Mouse (Mus musculus) G1E (cell line): ENCODE measurements around the gene Parp11. TPM values are rescaled to one million over a fixed set of nuclear protein-coding genes. Genes with fewer than 3 reads are reported as not detected.

Experiments used
- ATAC-seq: 2 replicates; pipeline ENCODE4 v1.8.0; 2016; ENCODE audit warnings: mild to moderate bottlenecking; ENCODE audit not compliant: insufficient number of reproducible peaks, poor library complexity, low FRiP score, severe bottlenecking; ENCODE audit errors: extremely low read depth
- DNase-seq: peaks from one replicate; pipeline ENCODE4 v3.0.0; 2012; ENCODE audit warnings: low spot score
- H3K27me3 ChIP-seq: 2 replicates; pipeline ENCODE4 v1.6.1; 2012; ENCODE audit warnings: mild to moderate bottlenecking, low read length, inconsistent platforms; ENCODE audit not compliant: insufficient read depth
- H3K36me3 ChIP-seq: replicated peaks from 2 replicates; pipeline ENCODE3; 2012; ENCODE audit warnings: mild to moderate bottlenecking, inconsistent platforms
- H3K4me1 ChIP-seq: 2 replicates; pipeline ENCODE4 v1.6.1; 2012; ENCODE audit warnings: low read depth, low read length, inconsistent platforms, mixed read lengths; ENCODE audit not compliant: insufficient read depth
- H3K4me3 ChIP-seq: 2 replicates; pipeline ENCODE4 v1.5.1; 2012; ENCODE audit warnings: low read depth, mild to moderate bottlenecking, inconsistent platforms, low read length, moderate library complexity, mixed read lengths
- H3K9me3 ChIP-seq: replicated peaks from 2 replicates; pipeline ENCODE4 v1.6.1; 2012; ENCODE audit warnings: inconsistent platforms
- CTCF ChIP-seq: IDR thresholded peaks from 2 replicates; pipeline ENCODE4 v1.5.1; 2012; ENCODE audit warnings: low read depth, low read length, inconsistent platforms, mixed read lengths
- GATA1 ChIP-seq: IDR thresholded peaks from 2 replicates; pipeline ENCODE4 v1.6.1; 2012; ENCODE audit warnings: borderline replicate concordance, low read length, inconsistent platforms, mixed read lengths
- GATA2 ChIP-seq: IDR thresholded peaks from 2 replicates; pipeline ENCODE4 v1.6.1; 2012; ENCODE audit warnings: low read depth, low read length, inconsistent platforms, borderline replicate concordance
- POLR2AphosphoS5 ChIP-seq: IDR thresholded peaks from 2 replicates; pipeline ENCODE4 v1.6.1; 2012; ENCODE audit warnings: low read depth, low read length, inconsistent platforms; ENCODE audit not compliant: insufficient replicate concordance
- TAL1 ChIP-seq: conservative IDR thresholded peaks from 2 replicates; pipeline ENCODE4 v1.6.1; 2012; ENCODE audit warnings: low read depth, low read length, inconsistent platforms, mixed read lengths
- polyA plus RNA-seq: library from polyadenylated mRNA; stranded (reverse); fragments of >175 nt; gene quantifications from 2 replicates; pipeline ENCODE4 v1.2.3, GENCODE M21; 2012
- total RNA-seq, 2 experiments: library from RNA; stranded (forward) in 1 of 2; stranded (reverse) in 1 of 2; fragments of 200-1000 nt in 1 of 2; fragments of >200 nt in 1 of 2; fragmentation: Nextera tagmentation in 1 of 2; gene quantifications; 2 replicates each; pipeline ENCODE4 v1.2.3; 2014 to 2017

The Parp11 gene
- total and polyA plus RNA-seq, 3 experiments = 5.0 to 22.3 (median 19.5) TPM

DNA sequence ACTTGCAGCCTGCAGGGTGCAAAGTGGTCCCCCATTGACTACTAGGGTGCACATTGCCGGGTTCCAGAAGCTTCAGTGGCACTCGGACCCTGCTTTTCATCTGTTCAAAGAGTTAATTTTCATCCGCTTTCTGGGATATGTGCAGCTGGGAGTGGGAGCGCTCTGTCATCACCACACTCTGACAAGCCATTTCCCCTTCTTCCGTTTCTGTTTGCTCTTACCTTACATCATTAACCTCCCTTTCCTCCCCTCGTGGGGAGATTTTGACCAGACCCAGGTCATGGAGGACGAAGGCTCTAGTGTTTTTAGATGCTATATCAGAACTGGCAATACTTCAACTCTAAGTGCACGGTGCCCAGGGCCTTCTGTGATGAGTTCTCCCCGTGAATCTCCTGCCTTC lies 75.7 kb downstream of the Parp11 start:
- no peak overlapping the region for H3K4me3 ChIP-seq
- peaks cover 5% of the 10 kb centered on the region for H3K36me3 ChIP-seq
- ATAC-seq (no peak), DNase-seq (no peak)
- no peaks in the 10 kb centered on the region for H3K4me1 ChIP-seq
- no peaks in the 10 kb centered on the region for H3K27me3 ChIP-seq
- no peaks in the 10 kb centered on the region for H3K9me3 ChIP-seq
- TF ChIP-seq TAL1 = no peak
- TF ChIP-seq GATA2 = no peak
- TF ChIP-seq GATA1 = no peak
- no peak for TF ChIP-seq CTCF
- TF ChIP-seq POLR2AphosphoS5 = no peak

DNA sequence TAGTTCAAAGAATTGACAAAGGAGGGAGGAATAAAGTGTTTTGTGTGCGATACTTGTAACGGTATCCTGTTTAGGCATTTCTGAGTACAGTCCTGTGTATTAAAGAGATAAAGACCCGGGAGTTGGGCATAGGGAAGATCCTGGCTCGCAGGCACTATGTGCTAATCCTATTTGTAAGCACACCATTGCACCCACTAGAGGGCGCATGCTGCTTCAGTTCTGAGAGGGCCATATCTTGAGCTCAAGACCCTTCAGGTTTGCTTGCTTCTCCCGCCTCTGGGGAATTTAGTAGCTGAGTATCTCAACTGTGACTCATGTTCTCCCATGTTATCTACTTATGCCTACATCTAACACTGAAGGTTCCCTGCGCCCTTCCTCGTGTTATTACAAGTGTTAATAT lies 77.8 kb downstream of the Parp11 start:
- H3K36me3 ChIP-seq = peaks cover 5% of the 10 kb centered on the region
- ATAC-seq = 0 out of 2 replicates have a peak, but pooled peaks have one; percentile 26
- peak; percentile 30 for DNase-seq
- TF ChIP-seq CTCF (peak; percentile 51), POLR2AphosphoS5 (no peak), TAL1 (no peak)
- peaks cover 6% of the 10 kb centered on the region; the same call in 1 of the 2 replicates for H3K27me3 ChIP-seq
- no peaks in the 10 kb centered on the region for H3K9me3 ChIP-seq
- no peak overlapping the region for H3K4me3 ChIP-seq
- no peaks in the 10 kb centered on the region for H3K4me1 ChIP-seq

GRCm38 (mm10) chr6:127528625-127529024 lies 82.0 kb downstream of the Parp11 start:
- DNase-seq (no peak), ATAC-seq (no peak)
- no peaks in the 10 kb centered on the region for H3K9me3 ChIP-seq
- no peak overlapping the region for H3K4me3 ChIP-seq
- no peaks in the 10 kb centered on the region for H3K36me3 ChIP-seq
- H3K4me1 ChIP-seq = no peaks in the 10 kb centered on the region
- peaks cover 6% of the 10 kb centered on the region; the same call in 1 of the 2 replicates for H3K27me3 ChIP-seq
- TF ChIP-seq POLR2AphosphoS5 = no peak
- TF ChIP-seq TAL1 = no peak

DNA sequence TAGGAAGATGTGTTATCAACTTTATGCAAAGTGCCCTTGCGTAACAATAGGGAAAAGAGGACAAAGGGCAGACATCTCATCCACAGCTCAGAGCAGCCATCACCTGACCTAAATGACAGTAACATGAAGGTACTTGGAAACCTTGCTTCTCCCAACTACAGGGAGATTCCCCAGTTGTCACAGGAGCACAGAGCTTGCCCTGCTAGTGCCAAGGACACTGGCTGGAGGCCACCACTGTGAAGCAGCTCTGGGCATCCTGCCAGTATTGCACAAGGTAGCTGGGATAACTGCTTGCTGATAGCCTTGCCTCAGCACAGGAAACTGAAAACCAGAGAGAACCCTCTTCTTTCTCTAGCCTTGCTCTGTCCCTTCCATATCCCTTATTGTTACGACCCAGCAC lies 82.8 kb downstream of the Parp11 start:
- DNase-seq = no peak

DNA sequence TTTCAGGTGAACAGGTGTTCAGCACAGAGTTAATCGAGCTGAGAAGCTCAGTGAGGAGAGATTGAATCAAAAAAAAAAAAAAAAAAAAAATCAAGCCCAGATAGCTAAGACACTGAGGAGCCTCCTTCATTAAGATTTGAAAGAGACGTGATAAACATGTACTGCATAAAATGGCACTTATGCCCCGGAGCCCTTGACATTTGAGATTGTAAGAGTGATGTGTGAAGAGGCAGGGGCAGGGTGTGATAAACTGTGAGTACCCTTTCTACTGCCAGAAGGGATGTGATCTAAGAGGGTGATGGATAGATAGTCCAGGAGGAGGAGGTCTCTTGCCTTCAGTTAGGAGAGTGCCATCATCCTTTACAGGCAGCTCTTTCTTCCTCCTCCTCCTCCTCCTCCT lies 83.6 kb downstream of the Parp11 start:
- H3K4me3 ChIP-seq = no peak overlapping the region
- no peaks in the 10 kb centered on the region for H3K4me1 ChIP-seq
- H3K27me3 ChIP-seq = peaks cover 6% of the 10 kb centered on the region; the same call in 1 of the 2 replicates
- ATAC-seq (no peak), DNase-seq (no peak)
- no peaks in the 10 kb centered on the region for H3K9me3 ChIP-seq
- TF ChIP-seq TAL1 = no peak
- no peak for TF ChIP-seq CTCF
- no peak for TF ChIP-seq POLR2AphosphoS5
- no peak for TF ChIP-seq GATA1
- no peak for TF ChIP-seq GATA2
- no peaks in the 10 kb centered on the region for H3K36me3 ChIP-seq

More for the DNA sequence above, 82.8 kb downstream of the Parp11 start:
- H3K4me1 ChIP-seq = no peaks in the 10 kb centered on the region
- H3K4me3 ChIP-seq = no peak overlapping the region
- no peaks in the 10 kb centered on the region for H3K36me3 ChIP-seq
- H3K27me3 ChIP-seq = peaks cover 6% of the 10 kb centered on the region; the same call in 1 of the 2 replicates
- TF ChIP-seq TAL1 = no peak
- TF ChIP-seq GATA1 = no peak
- no peak for TF ChIP-seq GATA2
- no peak for TF ChIP-seq POLR2AphosphoS5
- TF ChIP-seq CTCF = no peak
- no peaks in the 10 kb centered on the region for H3K9me3 ChIP-seq
- no peak for ATAC-seq

DNA sequence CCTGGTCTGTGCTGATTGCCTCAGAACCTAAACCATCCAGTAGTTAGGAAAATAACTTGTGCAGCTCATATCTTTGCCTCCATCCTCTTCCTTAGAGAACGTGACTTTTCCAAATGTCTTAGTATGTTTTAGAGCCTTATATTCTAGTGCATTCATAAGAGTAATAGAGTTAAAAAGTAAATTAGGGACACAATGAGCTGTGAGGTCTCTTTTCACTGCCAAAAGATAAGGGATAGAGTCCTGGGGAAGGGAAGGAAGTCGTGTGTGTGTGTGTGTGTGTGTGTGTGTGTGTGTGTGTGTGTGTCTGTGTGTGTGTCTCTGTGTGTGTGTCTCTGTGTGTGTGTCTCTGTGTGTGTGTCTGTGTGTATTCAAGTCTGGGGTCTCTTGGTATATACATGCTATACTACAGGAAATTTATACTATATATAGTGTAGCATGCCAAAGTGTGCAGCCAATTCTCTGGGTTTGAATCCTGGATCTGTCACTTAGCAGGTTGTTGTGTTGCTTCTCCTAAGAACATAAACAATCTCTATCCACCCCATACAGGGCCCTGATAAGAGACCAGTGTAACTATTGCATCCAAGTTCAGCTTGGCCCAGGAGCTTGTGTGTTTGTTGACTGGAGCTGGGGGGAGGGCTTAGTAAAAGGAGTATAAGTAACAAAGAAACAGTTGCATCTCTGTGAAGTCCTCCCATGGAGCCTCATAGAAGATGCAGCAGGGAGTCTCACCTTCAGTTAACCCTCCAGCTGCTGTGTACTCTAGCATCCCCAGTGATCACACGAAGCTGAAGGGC lies 85.0 kb downstream of the Parp11 start:
- DNase-seq = no peak
- Histone ChIP-seq H3K9me3 (no peaks in the 10 kb centered on the region), H3K36me3 (no peaks in the 10 kb centered on the region), H3K27me3 (peaks cover 6% of the 10 kb centered on the region; the same call in 1 of the 2 replicates), H3K4me3 (no peak overlapping the region), H3K4me1 (no peaks in the 10 kb centered on the region)
- no peak for ATAC-seq
- TF ChIP-seq TAL1 (no peak), GATA2 (no peak), GATA1 (no peak)

DNA sequence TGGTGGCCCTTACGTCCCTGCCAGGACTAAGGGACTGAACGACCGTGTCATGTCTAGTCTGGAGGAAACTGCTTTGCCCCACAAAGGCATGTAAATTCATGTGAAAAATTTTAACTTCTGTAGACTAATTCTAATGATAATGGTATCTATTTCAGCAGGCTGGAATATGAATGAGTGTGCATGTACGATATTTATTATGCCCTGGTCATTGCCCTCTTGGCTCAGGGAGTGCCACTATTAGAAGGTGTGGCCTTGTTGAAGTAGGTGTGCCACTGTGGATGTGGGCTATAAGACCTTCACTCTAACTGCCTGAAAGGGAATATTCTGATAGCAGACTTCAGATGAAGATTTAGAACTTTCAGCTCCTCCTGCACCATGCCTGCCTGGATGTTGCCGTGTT lies 85.7 kb downstream of the Parp11 start:
- no peak for TF ChIP-seq GATA1
- TF ChIP-seq CTCF = no peak
- TF ChIP-seq TAL1 = no peak
- TF ChIP-seq POLR2AphosphoS5 = no peak
- no peak for TF ChIP-seq GATA2
- DNase-seq (no peak), ATAC-seq (no peak)
- no peak overlapping the region for H3K4me3 ChIP-seq
- H3K4me1 ChIP-seq = no peaks in the 10 kb centered on the region
- no peaks in the 10 kb centered on the region for H3K36me3 ChIP-seq
- H3K27me3 ChIP-seq = peaks cover 6% of the 10 kb centered on the region; the same call in 1 of the 2 replicates
- no peaks in the 10 kb centered on the region for H3K9me3 ChIP-seq
